Mouse (Mus musculus): ENCODE measurements around the gene Fam199x. TPM values are rescaled to one million over a fixed set of nuclear protein-coding genes. Genes with fewer than 3 reads are reported as not detected.

Fam199x gene
- polyA plus RNA-seq (2015; fragmentation: Nextera tagmentation; extraction: Ambion mirVana), result 5.1 and 6.3 TPM in 2 replicates

- H3K4me1 ChIP-seq (replicated peaks), result no peaks in the 10 kb centered on the region
- no peak within 1 kb of the TSS for H3K27ac ChIP-seq
- WGBS, result 18% methylated on average over 50 of the region's 62 CpGs
- no peaks in the 10 kb centered on the region for H3K27me3 ChIP-seq (replicated peaks)
- peak; percentile 98 for ATAC-seq
- H3K4me3 ChIP-seq (replicated peaks), result peak within 1 kb of the TSS; percentile 60
- H3K36me3 ChIP-seq, result no peaks in the 10 kb centered on the region
- peak within 1 kb of the TSS; percentile 55 for H3K9ac ChIP-seq
- no peaks in the 10 kb centered on the region for H3K9me3 ChIP-seq
- peak within 1 kb of the TSS; percentile 67 for H3K4me2 ChIP-seq (replicated peaks)
These were observed at the start of gene Fam199x for GRCm38 (mm10) chrX:137049425-137050225. Gene Fam199x, plus strand, starts transcription at chrX:137049594.

- Histone ChIP-seq H3K4me2 (replicated peaks) (no peak overlapping the region), H3K4me1 (replicated peaks) (no peaks in the 10 kb centered on the region), H3K4me3 (replicated peaks) (no peak overlapping the region), H3K27me3 (replicated peaks) (no peaks in the 10 kb centered on the region), H3K9ac (no peak overlapping the region), H3K27ac (no peak overlapping the region), H3K9me3 (no peaks in the 10 kb centered on the region), H3K36me3 (no peaks in the 10 kb centered on the region)
- 52% methylated on average over 6 of the region's 6 CpGs for WGBS
- no peak; the same call in 1 of the 2 replicates for ATAC-seq
These were observed 34.2 kb upstream of the Fam199x start for GRCm38 (mm10) chrX:137015099-137015709.

- no peaks in the 10 kb centered on the region for H3K9me3 ChIP-seq
- 81% methylated on average over 1 of the region's 1 CpGs for WGBS
- H3K4me3 ChIP-seq (replicated peaks), result no peak overlapping the region
- no peaks in the 10 kb centered on the region for H3K27me3 ChIP-seq (replicated peaks)
- no peak overlapping the region for H3K9ac ChIP-seq
- no peak overlapping the region for H3K4me2 ChIP-seq (replicated peaks)
- no peak overlapping the region for H3K27ac ChIP-seq
- no peaks in the 10 kb centered on the region for H3K36me3 ChIP-seq
- ATAC-seq, result no peak
- H3K4me1 ChIP-seq (replicated peaks), result no peaks in the 10 kb centered on the region
These were observed 31.7 kb upstream of the Fam199x start for GRCm38 (mm10) chrX:137017668-137018067.

GRCm38 (mm10) chrX:137019310-137019709, 30.1 kb upstream of the Fam199x start:
- no peaks in the 10 kb centered on the region for H3K27me3 ChIP-seq (replicated peaks)
- H3K9me3 ChIP-seq, result no peaks in the 10 kb centered on the region
- no peaks in the 10 kb centered on the region for H3K36me3 ChIP-seq
- H3K4me3 ChIP-seq (replicated peaks), result no peak overlapping the region
- peak; percentile 63 for ATAC-seq
- H3K4me2 ChIP-seq (replicated peaks), result no peak overlapping the region
- H3K4me1 ChIP-seq (replicated peaks), result no peaks in the 10 kb centered on the region
- WGBS, result 18% methylated on average over 1 of the region's 1 CpGs
- H3K27ac ChIP-seq, result no peak overlapping the region
- no peak overlapping the region for H3K9ac ChIP-seq

- Histone ChIP-seq H3K9me3 (no peaks in the 10 kb centered on the region), H3K36me3 (no peaks in the 10 kb centered on the region), H3K27me3 (replicated peaks) (no peaks in the 10 kb centered on the region), H3K4me3 (replicated peaks) (no peak overlapping the region), H3K27ac (no peak overlapping the region), H3K4me2 (replicated peaks) (no peak overlapping the region), H3K4me1 (replicated peaks) (no peaks in the 10 kb centered on the region), H3K9ac (no peak overlapping the region)
- ATAC-seq, result no peak; the same call in 1 of the 2 replicates
- WGBS, result 85% methylated on average over 8 of the region's 8 CpGs
These were observed 18.5 kb upstream of the Fam199x start for GRCm38 (mm10) chrX:137030916-137031315.

GRCm38 (mm10) chrX:137031726-137032125, 17.7 kb upstream of the Fam199x start:
- Histone ChIP-seq H3K27me3 (replicated peaks) (no peaks in the 10 kb centered on the region), H3K4me3 (replicated peaks) (no peak overlapping the region), H3K27ac (no peak overlapping the region), H3K4me1 (replicated peaks) (no peaks in the 10 kb centered on the region), H3K9ac (no peak overlapping the region), H3K4me2 (replicated peaks) (no peak overlapping the region), H3K9me3 (no peaks in the 10 kb centered on the region), H3K36me3 (no peaks in the 10 kb centered on the region)
- WGBS, result 86% methylated on average over 5 of the region's 5 CpGs
- no peak for ATAC-seq

GRCm38 (mm10) chrX:137034322-137034721, 15.1 kb upstream of the Fam199x start:
- ATAC-seq, result no peak
- 58% methylated on average over 4 of the region's 4 CpGs for WGBS
- H3K36me3 ChIP-seq, result no peaks in the 10 kb centered on the region

GRCm38 (mm10) chrX:137037470-137037999, 11.9 kb upstream of the Fam199x start:
- Histone ChIP-seq H3K36me3 (no peaks in the 10 kb centered on the region), H3K4me3 (replicated peaks) (peak overlapping the region; percentile 51), H3K9ac (peak overlapping the region; percentile 49; the same call in 1 of the 2 replicates), H3K27ac (peak overlapping the region; percentile 92), H3K27me3 (replicated peaks) (no peaks in the 10 kb centered on the region), H3K4me1 (replicated peaks) (no peaks in the 10 kb centered on the region), H3K4me2 (replicated peaks) (peak overlapping the region; percentile 57), H3K9me3 (no peaks in the 10 kb centered on the region)
- ATAC-seq, result no peak; the same call in 1 of the 2 replicates
- WGBS, result 18% methylated on average over 12 of the region's 12 CpGs

More at GRCm38 (mm10) chrX:137034322-137034721, 15.1 kb upstream of the Fam199x start:
- no peak overlapping the region for H3K9ac ChIP-seq
- no peak overlapping the region for H3K27ac ChIP-seq
- H3K4me2 ChIP-seq (replicated peaks), result no peak overlapping the region
- H3K4me1 ChIP-seq (replicated peaks), result no peaks in the 10 kb centered on the region
- H3K9me3 ChIP-seq, result no peaks in the 10 kb centered on the region
- H3K27me3 ChIP-seq (replicated peaks), result no peaks in the 10 kb centered on the region
- H3K4me3 ChIP-seq (replicated peaks), result no peak overlapping the region

- H3K4me2 ChIP-seq (replicated peaks), result peak within 1 kb of the TSS; percentile 57
- H3K27ac ChIP-seq, result peak within 1 kb of the TSS; percentile 92
- peak within 1 kb of the TSS; percentile 51 for H3K4me3 ChIP-seq (replicated peaks)
- 17% methylated on average over 31 of the region's 31 CpGs for WGBS
- peak within 1 kb of the TSS; percentile 49 for H3K9ac ChIP-seq
- H3K36me3 ChIP-seq, result no peaks in the 10 kb centered on the region
- no peaks in the 10 kb centered on the region for H3K27me3 ChIP-seq (replicated peaks)
- peak; percentile 97 for ATAC-seq
- H3K4me1 ChIP-seq (replicated peaks), result no peaks in the 10 kb centered on the region
- no peaks in the 10 kb centered on the region for H3K9me3 ChIP-seq
These were observed 11.4 kb upstream of the Fam199x start, which contains the start of gene Slc25a53 for GRCm38 (mm10) chrX:137038000-137038483. Gene Slc25a53, minus strand, starts transcription at chrX:137038302.

- Histone ChIP-seq H3K9me3 (no peaks in the 10 kb centered on the region), H3K27me3 (replicated peaks) (no peaks in the 10 kb centered on the region), H3K4me1 (replicated peaks) (no peaks in the 10 kb centered on the region), H3K4me3 (replicated peaks) (peak overlapping the region; percentile 51), H3K27ac (no peak overlapping the region), H3K36me3 (no peaks in the 10 kb centered on the region), H3K9ac (no peak overlapping the region), H3K4me2 (replicated peaks) (peak overlapping the region; percentile 48)
- peak; percentile 26; the same call in 1 of the 2 replicates for ATAC-seq
- WGBS, result 44% methylated on average over 7 of the region's 7 CpGs
These were observed 10.9 kb upstream of the Fam199x start for GRCm38 (mm10) chrX:137038502-137038901.

- ATAC-seq, result no peak; the same call in 1 of the 2 replicates
- Histone ChIP-seq H3K4me3 (replicated peaks) (peak overlapping the region; percentile 60), H3K4me2 (replicated peaks) (peak overlapping the region; percentile 67), H3K27me3 (replicated peaks) (no peaks in the 10 kb centered on the region), H3K27ac (no peak overlapping the region), H3K9ac (peak overlapping the region; percentile 55; the same call in 1 of the 2 replicates), H3K4me1 (replicated peaks) (no peaks in the 10 kb centered on the region), H3K9me3 (no peaks in the 10 kb centered on the region), H3K36me3 (no peaks in the 10 kb centered on the region)
- 20% methylated on average over 8 of the region's 11 CpGs for WGBS
These were observed 352 bp upstream of the Fam199x start for GRCm38 (mm10) chrX:137049060-137049424.

GRCm38 (mm10) chrX:137063202-137063601, 13.8 kb downstream of the Fam199x start:
- H3K4me1 ChIP-seq (replicated peaks), result no peaks in the 10 kb centered on the region
- H3K4me2 ChIP-seq (replicated peaks), result no peak overlapping the region
- ATAC-seq, result no peak
- H3K27me3 ChIP-seq (replicated peaks), result no peaks in the 10 kb centered on the region
- no peaks in the 10 kb centered on the region for H3K9me3 ChIP-seq
- no peaks in the 10 kb centered on the region for H3K36me3 ChIP-seq
- no peak overlapping the region for H3K9ac ChIP-seq
- no peak overlapping the region for H3K27ac ChIP-seq
- no peak overlapping the region for H3K4me3 ChIP-seq (replicated peaks)
- 85% methylated on average over 9 of the region's 9 CpGs for WGBS
